Comparison of ENCODE assay signal across 19 mouse cellular contexts in genomic region chr12:51842081-51842864, GRCm38 (mm10). TPM values are rescaled to one million over a fixed set of nuclear protein-coding genes. Genes with fewer than 3 reads are reported as not detected.
A peak's percentile ranks its signal among the peaks of the same experiment; 100 is the strongest.
DNase-seq lines count a peak whose midpoint lies in the region; ATAC-seq and TF ChIP-seq lines count a peak whose summit lies in the region.
"Had no signal": no experiment of that assay in that cellular context is flagged by ENCODE, and none has a peak within 500 bp of the region (broad histone marks: within the 10 kb centered on the region; RNA-seq: fewer than 3 reads in every experiment).

No protein-coding gene starts in this region.

- peaks cover 14% of the 10 kb centered on the region for H3K4me1 ChIP-seq in heart, embryonic 11.5 days (ENCODE audit: control insufficient read depth, insufficient read depth, low read length)
- H3K4me1 ChIP-seq in liver, embryonic 14.5 days (replicated peaks; ENCODE audit: control insufficient read depth in 2 of 2, insufficient read depth in 2 of 2, low read length in 1 of 2) = peaks cover 51 to 52% of the 10 kb centered on the region in 2 experiments
- H3K4me1 ChIP-seq in limb, embryonic 10.5 days = peaks cover 7% of the 10 kb centered on the region; the same call in 1 of the 2 replicates
- no peaks in the 10 kb centered on the region for H3K4me1 ChIP-seq in forebrain, embryonic 14.5 days (ENCODE audit: control insufficient read depth, insufficient read depth, low read length)
- H3K4me1 ChIP-seq: neural tube, embryonic 12.5 days had no signal

- no peak overlapping the region; the same call in 1 of the 2 replicates for H3K4me2 ChIP-seq in heart, embryonic 11.5 days
- peak overlapping the region; percentile 60 for H3K4me2 ChIP-seq in liver, embryonic 14.5 days (ENCODE audit: low read depth)
- H3K4me2 ChIP-seq in forebrain, embryonic 14.5 days (ENCODE audit: low read length) = no peak overlapping the region
- H3K4me2 ChIP-seq: forebrain, embryonic 15.5 days; limb, embryonic 15.5 days; neural tube, embryonic 12.5 days had no signal

- 50% methylated on average over 6 of the region's 6 CpGs for WGBS in heart, embryonic 11.5 days (ENCODE audit: insufficient replicate concordance)
- WGBS in liver, embryonic 14.5 days (ENCODE audit: insufficient replicate concordance) = 31% methylated on average over 6 of the region's 6 CpGs
- WGBS in limb, embryonic 10.5 days = 75% methylated on average over 6 of the region's 6 CpGs
- 33% methylated on average over 6 of the region's 6 CpGs for WGBS in forebrain, embryonic 14.5 days

- TF ChIP-seq EP300 in liver, embryonic 14.5 days (IDR thresholded peaks at IDR 0.05; ENCODE audit: low read depth) = peak; percentile 96

- H3K27me3 ChIP-seq in heart, embryonic 11.5 days (ENCODE audit: control insufficient read depth, insufficient read depth, low read length) = no peaks in the 10 kb centered on the region
- no peaks in the 10 kb centered on the region for H3K27me3 ChIP-seq in liver, embryonic 14.5 days (ENCODE audit: control insufficient read depth, insufficient read depth, low read length)
- H3K27me3 ChIP-seq in limb, embryonic 10.5 days (ENCODE audit: low read depth, poor library complexity, severe bottlenecking) = no peaks in the 10 kb centered on the region
- H3K27me3 ChIP-seq in forebrain, embryonic 14.5 days (replicated peaks; ENCODE audit: control insufficient read depth, insufficient read depth, low read length) = no peaks in the 10 kb centered on the region
- H3K27me3 ChIP-seq: CH12.LX; forebrain, embryonic 15.5 days; limb, embryonic 15.5 days; neural tube, embryonic 12.5 days had no signal

- no peaks in the 10 kb centered on the region for H3K36me3 ChIP-seq in heart, embryonic 11.5 days (ENCODE audit: control insufficient read depth, insufficient read depth, low read length)
- H3K36me3 ChIP-seq in liver, embryonic 14.5 days (replicated peaks; ENCODE audit: control insufficient read depth, insufficient read depth, low read depth) = no peaks in the 10 kb centered on the region
- H3K36me3 ChIP-seq in limb, embryonic 10.5 days = no peaks in the 10 kb centered on the region
- no peaks in the 10 kb centered on the region for H3K36me3 ChIP-seq in forebrain, embryonic 14.5 days (ENCODE audit: control insufficient read depth, insufficient read depth, low read length)
- H3K36me3 ChIP-seq: embryonic facial prominence, embryonic 10.5 days; forebrain, embryonic 15.5 days; limb, embryonic 15.5 days; neural tube, embryonic 12.5 days had no signal

- no peaks in the 10 kb centered on the region for H3K9me3 ChIP-seq in heart, embryonic 11.5 days (replicated peaks; ENCODE audit: control insufficient read depth, low read length)
- no peaks in the 10 kb centered on the region for H3K9me3 ChIP-seq in liver, embryonic 14.5 days (ENCODE audit: control insufficient read depth, low read length)
- no peaks in the 10 kb centered on the region for H3K9me3 ChIP-seq in limb, embryonic 10.5 days (replicated peaks)
- no peaks in the 10 kb centered on the region for H3K9me3 ChIP-seq in forebrain, embryonic 14.5 days (replicated peaks; ENCODE audit: control insufficient read depth, low read length)
- H3K9me3 ChIP-seq: embryonic facial prominence, embryonic 10.5 days; forebrain, embryonic 15.5 days; limb, embryonic 15.5 days; neural tube, embryonic 12.5 days had no signal

- ATAC-seq in heart, embryonic 11.5 days (replicated peaks; ENCODE audit: insufficient number of reproducible peaks, low FRiP score, low TSS enrichment) = 0 out of 2 replicates have a peak, but pooled peaks have one; percentile 32
- peak; percentile 29; the same call in 1 of the 2 replicates for ATAC-seq in liver, embryonic 14.5 days (ENCODE audit: insufficient read depth)
- no peak for ATAC-seq in forebrain, embryonic 14.5 days
- ATAC-seq: forebrain, embryonic 15.5 days had no signal

- no peak overlapping the region for H3K9ac ChIP-seq in heart, embryonic 11.5 days (ENCODE audit: low read depth, low read length)
- peak overlapping the region; percentile 50 for H3K9ac ChIP-seq in liver, embryonic 14.5 days (replicated peaks)
- H3K9ac ChIP-seq in forebrain, embryonic 14.5 days (ENCODE audit: low read length) = no peak overlapping the region
- H3K9ac ChIP-seq: forebrain, embryonic 15.5 days; limb, embryonic 15.5 days; neural tube, embryonic 12.5 days had no signal

- H3K27ac ChIP-seq in heart, embryonic 11.5 days (ENCODE audit: low read depth, low read length) = peak overlapping the region; percentile 82
- peak overlapping the region; percentile 100 for H3K27ac ChIP-seq in liver, embryonic 14.5 days
- no peak overlapping the region for H3K27ac ChIP-seq in limb, embryonic 10.5 days
- H3K27ac ChIP-seq in forebrain, embryonic 14.5 days (ENCODE audit: low read depth, low read length) = no peak overlapping the region
- H3K27ac ChIP-seq: embryonic facial prominence, embryonic 10.5 days; forebrain, embryonic 15.5 days; kidney, postnatal 0 days; limb, embryonic 15.5 days; neural tube, embryonic 12.5 days had no signal

- no peak overlapping the region for H3K4me3 ChIP-seq in heart, embryonic 11.5 days (ENCODE audit: low read depth, low read length)
- H3K4me3 ChIP-seq in liver, embryonic 14.5 days (ENCODE audit: insufficient read depth in 1 of 2, low read depth in 2 of 2, low read length in 2 of 2) = no peak overlapping the region; a peak in 1 of 4 replicates
- no peak overlapping the region for H3K4me3 ChIP-seq in limb, embryonic 10.5 days
- H3K4me3 ChIP-seq in forebrain, embryonic 14.5 days (ENCODE audit: low read depth, low read length) = no peak overlapping the region
- H3K4me3 ChIP-seq: embryonic facial prominence, embryonic 10.5 days; forebrain, embryonic 15.5 days; limb, embryonic 15.5 days; neural tube, embryonic 12.5 days had no signal

- DNase-seq in heart, postnatal 4 days = no peak
- peak; percentile 67 for DNase-seq in retina, postnatal 1 day
- no peak for DNase-seq in retina, embryonic 14.5 days (ENCODE audit: low spot score)
- DNase-seq in liver, embryonic 14.5 days (ENCODE audit: low read depth in 3 of 3, low spot score in 3 of 3) = peak; percentile 74 to 85 (median 79)
- no peak for DNase-seq in right cerebral cortex, adult 18-20 months
- DNase-seq in limb, embryonic 10.5 days (ENCODE audit: low spot score) = no peak
- DNase-seq in forebrain, embryonic 14.5 days (ENCODE audit: low spot score) = no peak
- DNase-seq: cerebellum, adult 8-10 months; kidney, adult 18-20 months; lung, postnatal 14 days; right cerebral cortex, postnatal 14 days; thymus, adult 18-20 months had no signal

- no peak for TF ChIP-seq CTCF in liver, embryonic 14.5 days (IDR thresholded peaks at IDR 0.05; ENCODE audit: low read depth)

RNA-seq across cellular contexts. Expression of gene Hectd1, which starts 12.9 kb away (rescaled TPM):
- 38.7 and 42.4 TPM in 2 replicates for polyA plus RNA-seq in heart, embryonic 11.5 days (2014; fragmentation: Nextera tagmentation; extraction: Ambion mirVana)
- 10 to 100 TPM; 96.8 to 99.6 TPM for total RNA-seq in heart, postnatal 4 days (2021)
- polyA plus RNA-seq in liver, embryonic 14.5 days (2012; rRNA removed) = 17.9 and 22.3 TPM in 2 replicates
- polyA plus RNA-seq in liver, embryonic 14.5 days (2014; fragmentation: Nextera tagmentation; extraction: Ambion mirVana) = 22.1 and 25.2 TPM in 2 replicates
- polyA plus RNA-seq in limb, embryonic 10.5 days (2016; fragmentation: Nextera tagmentation; extraction: Ambion mirVana) = 32.0 and 39.5 TPM in 2 replicates
- polyA plus RNA-seq in forebrain, embryonic 14.5 days (2014; fragmentation: Nextera tagmentation; extraction: Ambion mirVana) = 31.1 and 37.1 TPM in 2 replicates

Comparison
In these comparisons a context has a peak if more than half of its experiments do, and no peak if none do; other contexts are left out.
1. DNase-seq: peak in retina, postnatal 1 day (single experiment) and liver, embryonic 14.5 days (3 of 3); none in heart, postnatal 4 days (single experiment), retina, embryonic 14.5 days (single experiment), right cerebral cortex, adult 18-20 months (single experiment), limb, embryonic 10.5 days (single experiment) and forebrain, embryonic 14.5 days (single experiment).
2. H3K27ac ChIP-seq: peak in heart, embryonic 11.5 days (single experiment) and liver, embryonic 14.5 days (single experiment); none in limb, embryonic 10.5 days (single experiment) and forebrain, embryonic 14.5 days (single experiment).